Mouse (Mus musculus): ENCODE measurements around the gene Ndc1.
"Not testable (repeated sequence)": the region's sequence is repeated elsewhere in the genome, so short reads cannot be mapped to it uniquely, and the experiment has no call there.

Ndc1 gene

DNA sequence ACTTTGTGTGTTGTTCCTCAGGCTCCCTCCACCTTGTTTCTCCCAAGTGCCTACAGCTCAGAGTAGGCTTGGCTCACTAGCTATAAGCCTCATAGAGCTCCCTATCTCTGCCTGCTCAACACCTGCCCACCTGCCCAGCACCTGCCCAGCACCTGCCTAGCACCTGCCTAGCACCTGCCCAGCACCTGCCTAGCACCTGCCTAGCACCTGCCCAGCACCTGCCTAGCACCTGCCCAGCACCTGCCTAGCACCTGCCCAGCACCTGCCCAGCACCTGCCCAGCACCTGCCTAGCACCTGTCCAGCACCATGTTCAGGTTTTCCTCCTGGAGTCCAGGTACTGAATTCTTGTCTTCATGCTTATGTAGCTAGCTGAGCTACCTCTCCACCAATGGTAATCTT lies 1.2 kb upstream of the Ndc1 start:
- DNase-seq, result not testable (repeated sequence)

DNA sequence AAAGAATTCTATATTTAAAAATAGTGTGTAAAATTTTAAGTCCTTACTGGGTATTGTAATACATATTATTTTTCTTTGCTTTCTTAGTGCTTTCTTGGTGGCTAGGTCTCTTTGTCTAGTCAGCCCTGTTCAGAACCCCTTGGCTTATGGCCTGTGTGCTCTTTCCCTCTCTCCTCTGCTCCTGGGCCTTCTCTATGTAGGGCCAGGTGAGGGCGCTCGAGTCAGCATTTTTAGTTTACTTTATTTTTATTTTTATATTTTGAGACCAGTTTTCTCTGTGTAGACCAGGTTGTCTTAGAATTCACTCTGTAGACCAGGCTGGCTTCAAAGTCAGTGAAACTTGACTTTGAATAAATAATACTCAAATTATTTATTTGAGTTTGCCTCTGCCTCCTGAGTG lies 4.7 kb downstream of the Ndc1 start:
- DNase-seq, result peak in 1 of 2 experiments; percentile 23

DNA sequence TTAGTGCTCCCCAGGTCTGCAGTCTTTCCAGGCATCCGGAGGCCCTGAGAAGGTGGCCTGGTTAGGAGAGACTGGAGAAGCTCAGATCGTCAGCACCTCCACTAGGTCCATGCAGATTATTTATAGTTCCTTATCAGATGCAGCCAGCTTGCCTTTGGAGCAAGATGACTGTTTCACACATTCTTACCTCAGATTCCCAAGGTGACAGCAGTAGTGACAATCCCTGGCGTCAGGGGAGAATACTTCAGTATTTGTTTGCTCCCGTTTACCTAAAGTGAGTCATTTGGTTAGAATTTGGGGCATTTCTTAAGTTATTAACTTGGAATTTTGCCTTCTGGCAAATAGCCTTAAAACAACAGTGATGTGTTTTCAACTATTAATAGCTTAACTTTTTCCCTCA lies 7.1 kb downstream of the Ndc1 start:
- DNase-seq, result no peak

DNA sequence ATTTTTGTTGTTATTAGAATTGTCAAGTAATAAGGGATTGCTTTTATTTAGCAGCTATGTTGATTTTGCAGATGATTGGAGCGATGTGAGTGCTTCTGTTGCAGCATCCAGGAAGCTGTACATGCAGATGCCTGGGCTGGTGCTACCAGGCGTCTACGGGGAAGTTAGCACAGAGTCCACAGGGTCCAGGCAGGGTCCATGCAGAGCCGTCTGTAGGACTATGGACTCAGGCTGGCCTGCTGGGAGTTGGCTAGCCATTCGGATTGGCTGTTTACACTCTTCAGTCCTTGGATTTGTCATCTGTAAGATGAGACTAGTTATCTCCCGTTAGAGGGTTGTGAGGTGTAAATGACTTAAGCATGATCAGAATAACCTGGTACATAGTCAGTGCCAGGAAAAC lies 11.4 kb downstream of the Ndc1 start:
- DNase-seq, result peak; percentile 71 to 75

DNA sequence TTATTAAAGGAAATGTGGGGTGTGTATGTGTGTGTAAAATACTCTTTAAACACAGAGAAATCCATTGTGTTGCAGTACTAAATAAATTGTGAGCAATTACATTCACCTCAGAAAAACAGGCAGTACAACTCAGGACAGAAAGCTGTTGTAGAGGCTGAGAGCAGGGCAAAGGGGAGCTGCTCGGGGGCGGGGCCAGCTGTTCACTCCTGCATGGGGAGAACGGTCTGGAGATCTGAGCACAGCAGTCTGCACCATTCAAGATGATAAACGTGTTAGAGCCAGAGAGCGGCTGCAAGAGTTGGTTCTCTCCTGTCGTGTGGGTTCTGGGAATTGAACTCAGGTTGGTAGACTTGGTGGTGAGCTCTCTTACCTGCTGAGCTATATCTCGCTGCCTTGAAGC lies 13.3 kb downstream of the Ndc1 start:
- DNase-seq, result peak; percentile 48 to 76

DNA sequence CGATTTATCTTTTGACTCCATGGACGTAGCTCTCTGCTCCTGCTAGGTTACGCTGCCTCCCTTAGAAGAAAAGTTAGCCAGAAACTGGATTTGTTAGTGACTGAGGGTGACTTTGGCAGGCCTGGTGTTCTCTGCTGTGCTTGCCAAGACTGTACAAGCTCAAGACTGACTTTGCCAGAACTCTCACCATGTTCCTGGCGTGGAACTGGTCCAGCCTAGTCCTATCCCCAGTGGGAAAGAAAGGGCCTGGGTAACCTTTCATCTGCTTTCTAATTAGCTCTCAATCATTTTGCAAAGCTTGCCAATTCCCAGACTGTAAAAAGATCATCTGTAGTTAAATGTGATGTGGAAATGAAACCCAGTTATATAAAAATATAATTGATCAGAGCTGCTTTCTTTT lies 19.5 kb downstream of the Ndc1 start:
- peak; percentile 56 to 57 for DNase-seq

DNA sequence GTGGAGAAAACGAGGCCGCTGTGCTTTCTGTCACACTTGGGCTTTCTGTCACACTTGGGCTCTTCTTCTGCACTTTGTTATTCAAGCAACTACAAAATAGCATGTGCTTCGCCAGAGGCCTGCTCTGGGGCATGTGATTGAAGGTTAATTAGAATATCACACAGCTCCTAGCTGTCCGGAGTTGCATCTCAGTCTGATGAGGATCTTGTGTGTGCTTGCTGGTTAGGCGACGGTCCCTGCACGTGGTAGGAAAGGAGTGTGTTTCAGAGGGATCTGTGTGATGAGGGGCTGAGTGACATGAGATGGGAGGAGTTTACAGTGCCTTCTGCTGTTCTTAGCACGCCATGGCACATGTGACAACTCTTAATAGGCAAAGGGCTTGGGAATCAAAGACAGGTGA lies 19.9 kb downstream of the Ndc1 start:
- no peak for DNase-seq

DNA sequence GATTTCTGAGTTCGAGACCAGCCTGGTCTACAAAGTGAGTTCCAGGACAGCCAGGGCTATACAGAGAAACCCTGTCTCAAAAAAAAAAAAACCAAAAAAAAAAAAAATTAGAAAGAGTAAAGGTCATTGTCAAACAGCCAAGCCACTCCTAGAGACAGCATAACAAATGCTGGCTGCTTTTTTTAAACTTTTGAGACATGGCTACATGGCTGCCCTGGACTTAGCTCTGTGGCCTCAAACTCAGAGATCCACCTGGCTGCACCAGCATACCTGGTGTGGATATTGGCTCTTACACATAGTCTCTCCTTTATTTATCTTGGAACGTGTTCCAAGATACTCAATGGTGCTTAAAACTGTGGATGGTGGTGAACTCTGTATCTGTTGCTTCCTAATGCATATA lies 20.7 kb downstream of the Ndc1 start:
- DNase-seq, result peak; percentile 50 to 67

DNA sequence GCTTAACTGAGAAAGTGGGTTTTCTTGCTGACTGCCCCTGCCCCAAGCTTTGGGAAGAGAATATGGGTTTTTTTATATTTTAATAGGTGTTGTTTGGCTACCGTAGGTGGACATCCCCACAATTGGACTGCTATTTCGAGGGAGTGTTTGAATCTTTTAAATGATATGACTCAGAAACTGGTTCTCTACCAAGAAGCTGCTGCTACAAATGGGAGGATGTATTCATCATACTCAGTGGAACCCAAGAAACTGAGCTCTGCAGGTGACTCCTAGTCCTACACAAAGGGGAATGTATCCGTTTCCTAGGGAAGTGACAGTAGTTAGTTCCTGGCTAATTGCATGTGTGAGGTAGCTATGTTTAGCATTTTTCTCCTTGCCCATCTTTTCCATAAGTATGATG lies 21.8 kb downstream of the Ndc1 start:
- no peak for DNase-seq

DNA sequence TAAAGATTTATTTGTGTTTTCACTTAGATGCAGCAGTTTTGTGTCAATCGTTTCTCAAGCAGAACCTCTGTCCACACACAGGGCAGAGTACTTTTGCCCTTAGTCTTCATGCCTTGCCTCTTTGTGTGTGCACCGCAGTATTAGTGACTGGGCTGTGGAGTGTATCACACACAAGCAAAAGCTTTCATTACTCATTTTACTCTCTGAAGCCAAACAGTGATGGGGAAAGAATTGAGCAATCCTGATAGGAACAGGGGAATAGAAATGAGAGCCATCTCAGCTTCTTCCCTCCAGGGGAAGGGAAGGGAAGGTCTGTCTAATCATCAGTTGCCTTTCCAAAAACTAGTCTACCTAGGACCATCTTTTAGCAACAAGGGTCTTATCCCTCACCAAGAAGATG lies 26.2 kb downstream of the Ndc1 start:
- no peak for DNase-seq

DNA sequence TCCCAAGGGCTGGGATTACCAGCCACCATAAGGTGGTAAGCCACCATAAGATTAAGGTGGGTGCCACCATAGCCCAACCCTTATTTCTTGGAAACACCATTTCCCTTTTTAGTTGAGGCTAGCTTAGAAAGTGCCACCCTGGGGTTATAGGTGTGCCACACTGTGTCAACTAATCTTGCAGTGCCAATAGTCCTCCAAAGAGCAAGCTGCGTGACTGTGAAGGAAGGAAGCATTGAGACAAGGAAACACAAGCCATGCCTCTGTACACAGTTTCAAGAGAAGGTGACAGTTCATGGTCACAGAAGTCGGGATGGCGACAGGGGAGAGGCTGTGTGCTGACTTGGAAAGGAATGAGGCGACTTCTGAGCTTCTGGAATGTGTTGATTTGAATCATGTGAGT lies 52.6 kb downstream of the Ndc1 start:
- DNase-seq, result no peak

DNA sequence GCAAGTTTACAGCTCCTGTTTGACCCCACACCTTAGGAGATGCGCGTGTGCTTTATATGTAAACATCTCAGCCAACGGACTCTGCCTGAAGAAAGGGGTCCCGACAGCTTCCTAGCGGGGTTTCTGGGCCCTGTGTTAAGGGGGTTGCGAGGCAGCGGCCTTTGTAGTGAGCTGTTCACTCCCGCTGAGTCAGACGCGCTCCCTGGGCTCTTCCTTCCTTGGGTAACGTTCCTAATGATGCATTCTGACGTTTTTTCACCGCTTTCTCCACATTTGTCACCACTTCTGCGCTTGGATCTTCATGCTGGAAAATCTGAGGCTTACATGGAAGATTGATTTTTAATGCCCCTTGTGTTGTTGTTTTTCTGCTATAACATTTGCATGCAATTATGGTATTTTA lies 54.1 kb downstream of the Ndc1 start:
- DNase-seq, result no peak

DNA sequence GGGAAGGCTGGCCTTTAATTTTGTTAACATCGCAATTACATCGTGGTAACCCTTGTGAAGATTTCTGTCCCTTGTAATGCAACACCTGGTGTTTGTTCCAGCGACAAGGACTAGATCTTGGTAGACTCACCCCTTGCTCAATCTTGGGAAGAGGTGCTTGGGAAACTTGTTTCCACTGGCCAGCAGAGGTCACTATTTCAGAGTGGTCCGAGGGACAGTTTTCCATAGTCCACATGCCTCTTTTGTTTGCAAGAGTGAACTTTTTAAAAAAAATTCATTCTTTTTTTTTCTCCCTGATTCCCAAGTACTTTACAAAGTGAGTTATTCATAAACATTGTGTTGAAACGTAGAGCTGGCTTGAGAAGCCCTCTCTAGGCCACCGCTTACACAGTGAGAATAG lies 54.6 kb downstream of the Ndc1 start:
- peak; percentile 62 to 70 for DNase-seq

DNA sequence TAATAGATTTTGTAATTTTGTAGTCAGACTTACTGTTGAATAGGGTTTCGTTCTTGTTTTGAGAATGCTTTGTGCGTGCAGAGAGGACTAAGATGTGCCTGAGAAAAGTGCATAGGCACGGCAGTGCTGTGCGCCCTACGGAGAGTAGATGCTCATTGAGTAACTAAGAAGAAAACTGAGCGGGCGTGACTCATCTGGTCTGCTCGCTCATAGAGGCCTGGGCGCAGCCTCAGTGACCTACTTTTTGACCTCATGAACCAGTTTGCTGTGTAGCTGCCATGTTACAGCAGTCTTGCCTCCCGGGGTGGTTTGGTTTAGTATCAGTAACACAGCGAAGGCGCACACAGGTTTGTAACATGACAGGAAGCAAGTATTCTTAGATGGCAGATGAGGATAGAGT lies 58.0 kb downstream of the Ndc1 start:
- DNase-seq, result no peak

DNA sequence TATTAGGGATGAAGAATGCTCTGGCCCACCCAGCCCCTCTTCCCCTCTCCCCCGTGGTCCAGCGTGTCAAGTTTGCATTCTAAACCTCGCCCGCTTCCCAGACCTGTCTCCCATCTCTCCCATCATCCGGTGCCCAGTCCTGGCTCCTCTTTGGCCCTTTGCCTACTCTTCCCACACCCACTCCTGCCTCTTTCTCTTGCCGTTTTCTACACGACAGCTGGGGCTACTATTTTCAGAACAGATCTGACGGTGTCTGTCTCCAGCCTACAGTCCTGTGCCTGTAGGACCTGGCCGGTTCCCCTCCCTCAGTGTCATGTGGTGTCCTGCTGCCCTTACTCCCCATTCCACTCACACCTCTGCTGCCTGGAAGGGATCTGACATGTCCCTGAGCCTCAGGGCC lies 59.0 kb downstream of the Ndc1 start:
- DNase-seq, result no peak

DNA sequence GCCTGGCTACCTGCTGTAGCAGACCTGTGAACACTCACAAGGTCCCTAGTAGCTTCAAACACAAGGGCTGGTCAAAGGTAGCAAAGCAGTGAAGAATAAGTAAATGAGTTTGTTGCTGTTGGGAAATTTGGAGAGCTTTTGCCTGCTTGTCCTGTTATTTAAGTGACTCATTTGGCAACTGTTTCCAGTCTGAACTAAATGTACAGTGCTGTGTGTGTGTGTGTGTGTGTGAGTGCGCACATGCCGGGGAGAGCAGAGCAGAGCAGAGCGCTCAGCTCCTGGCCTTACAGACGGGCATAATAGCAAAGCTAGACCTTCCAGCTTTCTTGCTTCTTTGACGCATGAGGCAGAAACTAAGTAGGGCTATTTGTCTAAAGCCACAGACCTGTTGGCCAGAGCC lies 65.1 kb downstream of the Ndc1 start:
- peak in 1 of 2 experiments; percentile 26 for DNase-seq

DNA sequence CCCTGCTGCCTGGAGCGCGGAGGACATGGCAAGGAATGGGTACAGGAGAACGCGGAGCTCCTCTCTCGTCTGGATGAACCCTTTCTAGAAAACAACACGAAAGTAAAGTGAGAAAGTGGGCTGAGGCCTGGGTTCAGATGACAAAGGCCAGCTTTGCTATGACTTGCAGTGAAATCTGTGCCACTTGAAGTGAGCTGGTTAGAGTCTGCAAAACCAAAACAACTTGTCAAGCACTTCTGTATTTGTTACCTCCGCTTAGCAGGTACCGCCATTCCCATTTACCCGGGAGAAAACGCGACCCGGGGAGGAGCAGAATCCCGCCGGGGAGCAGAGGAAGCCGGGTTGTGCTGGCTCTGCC lies 66.4 kb downstream of the Ndc1 start:
- peak in 1 of 2 experiments; percentile 17 for DNase-seq

DNA sequence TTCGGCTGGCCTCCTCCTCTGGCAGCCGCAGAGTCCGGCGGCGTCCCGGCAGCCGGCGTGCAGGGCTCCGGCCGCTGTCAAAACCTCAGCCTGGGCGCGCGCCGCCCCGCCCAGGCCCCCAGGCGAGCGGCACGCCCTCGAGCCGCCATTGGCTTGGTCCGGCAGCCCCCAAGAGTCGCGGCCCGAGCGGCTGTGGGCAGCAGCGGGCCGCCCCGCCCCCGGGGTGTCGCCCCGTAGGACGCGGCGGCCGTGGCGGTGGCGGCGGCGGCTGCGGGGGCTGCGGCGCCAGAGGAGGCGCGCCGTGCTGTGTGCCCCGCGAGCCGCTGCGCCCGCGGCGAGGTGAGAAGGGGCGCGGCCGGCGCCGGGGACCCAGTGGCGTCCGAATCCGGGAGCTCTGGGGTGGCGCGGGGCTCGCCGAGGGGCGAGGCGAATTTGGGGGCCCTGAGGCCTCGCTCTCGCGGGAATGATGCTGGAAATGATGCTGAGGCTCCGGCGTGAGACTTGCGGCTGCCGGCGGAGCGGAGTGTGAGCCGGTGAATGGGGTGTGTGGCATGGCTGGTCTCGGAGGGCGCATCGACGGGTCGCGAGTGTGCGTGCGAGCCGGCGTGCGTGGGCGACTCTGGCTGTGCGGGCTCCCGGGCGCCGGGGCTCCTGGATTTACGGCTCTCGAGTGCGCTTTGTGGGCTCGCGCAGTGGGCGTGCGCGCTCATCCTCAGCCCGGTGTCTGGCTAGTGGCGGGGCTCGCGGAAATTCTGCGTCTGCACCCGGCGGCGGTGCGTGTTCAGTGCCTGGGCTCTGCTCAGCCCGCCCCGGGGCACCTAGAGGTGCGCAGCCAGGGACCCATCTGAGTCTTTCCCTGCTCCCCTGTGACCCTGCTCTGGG lies 67.0 kb downstream of the Ndc1 start, which contains the start of gene Glis1:
TSS of gene Glis1 (plus strand) at position 236 of the 882 bp plus-strand sequence.
- peak; percentile 86 to 90 for DNase-seq

DNA sequence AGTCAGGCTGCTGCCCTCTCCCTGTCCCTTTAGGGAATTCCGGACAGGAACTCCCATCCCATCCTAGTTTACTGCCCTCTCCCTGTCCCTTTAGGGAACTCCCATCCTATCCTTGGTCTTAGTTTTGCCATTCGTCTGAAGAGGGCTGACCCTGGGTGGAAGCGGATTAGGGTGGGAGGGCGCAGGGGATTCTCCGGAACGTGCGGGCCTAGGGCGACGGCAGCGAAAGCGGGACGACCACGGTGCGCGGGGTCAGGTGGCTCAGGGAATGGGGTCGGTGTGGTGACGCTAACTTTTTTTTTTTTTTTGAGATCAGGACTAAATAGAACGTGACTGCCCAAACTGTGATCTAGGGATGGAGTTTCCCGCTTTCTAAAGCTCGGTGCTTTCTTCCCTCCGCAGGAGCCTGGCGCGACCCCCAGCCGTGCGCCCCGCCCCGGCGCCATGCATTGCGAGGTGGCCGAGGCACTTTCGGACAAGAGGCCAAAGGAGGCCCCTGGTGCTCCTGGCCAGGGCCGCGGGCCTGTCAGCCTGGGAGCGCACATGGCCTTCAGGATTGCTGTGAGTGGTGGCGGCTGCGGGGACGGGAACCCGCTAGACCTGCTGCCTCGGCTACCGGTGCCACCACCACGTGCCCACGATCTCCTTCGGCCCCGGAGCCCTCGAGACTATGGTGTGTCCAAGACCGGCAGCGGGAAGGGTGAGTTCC lies 67.8 kb downstream of the Ndc1 start:
- peak; percentile 21 to 50 for DNase-seq

DNA sequence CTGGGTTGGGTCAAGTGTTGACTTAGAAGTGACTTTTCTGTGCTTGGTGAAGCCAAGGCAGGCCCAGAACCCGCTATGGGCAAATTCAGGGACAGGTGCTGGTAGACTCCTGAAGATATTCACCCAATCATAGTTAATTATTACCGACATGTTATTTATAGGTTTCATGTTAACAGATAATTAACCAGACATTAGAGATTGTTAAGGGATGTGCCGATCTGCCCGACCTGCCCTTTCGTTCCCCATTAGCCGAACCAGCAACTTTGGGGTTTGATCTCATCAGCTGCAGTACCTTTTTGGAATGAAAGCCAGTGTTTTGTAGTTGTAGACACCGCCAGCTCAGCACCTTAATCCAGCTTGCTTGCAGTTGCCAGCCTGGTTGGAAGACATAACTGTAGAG lies 68.9 kb downstream of the Ndc1 start:
- peak; percentile 73 to 77 for DNase-seq

DNA sequence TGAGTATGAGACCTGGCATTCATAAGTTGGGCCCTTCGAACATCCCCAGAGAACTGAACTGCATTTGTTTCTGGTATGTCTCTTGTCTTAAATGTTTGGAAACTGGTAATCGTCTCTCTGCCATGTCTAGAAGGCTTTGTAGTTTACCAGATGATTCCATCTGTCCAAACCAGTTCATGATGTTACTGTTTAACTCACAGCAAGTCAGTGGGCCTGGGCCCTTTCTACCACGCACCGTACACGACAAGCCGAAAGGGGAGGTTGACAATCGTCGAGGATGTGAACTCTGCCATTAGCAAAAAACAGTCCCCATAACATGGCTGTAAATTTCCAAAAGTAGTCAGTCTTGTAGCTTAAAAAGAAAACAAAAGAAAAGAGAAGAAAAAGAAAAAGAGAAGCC lies 71.2 kb downstream of the Ndc1 start:
- DNase-seq, result peak; percentile 30 to 42

DNA sequence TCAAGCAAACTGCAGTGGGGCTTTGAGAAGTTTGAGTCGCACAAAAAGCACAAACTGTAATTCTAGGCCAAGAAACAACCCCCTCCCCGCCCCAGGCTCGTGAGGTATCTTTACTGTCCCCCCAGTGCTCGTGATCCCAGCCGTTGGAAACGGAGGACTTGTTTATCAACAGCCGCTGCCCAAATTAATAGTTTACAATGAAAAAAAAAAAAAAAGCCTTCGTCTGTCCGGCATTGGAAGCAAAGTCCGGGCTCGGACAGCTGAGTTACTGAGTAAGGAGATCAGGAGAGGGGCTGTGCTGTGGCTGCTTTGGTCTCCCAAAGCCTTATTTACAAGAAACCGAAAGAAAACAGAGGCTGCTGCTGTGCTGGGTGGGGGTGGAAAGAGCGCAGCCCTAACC lies 72.7 kb downstream of the Ndc1 start:
- peak; percentile 69 to 76 for DNase-seq

DNA sequence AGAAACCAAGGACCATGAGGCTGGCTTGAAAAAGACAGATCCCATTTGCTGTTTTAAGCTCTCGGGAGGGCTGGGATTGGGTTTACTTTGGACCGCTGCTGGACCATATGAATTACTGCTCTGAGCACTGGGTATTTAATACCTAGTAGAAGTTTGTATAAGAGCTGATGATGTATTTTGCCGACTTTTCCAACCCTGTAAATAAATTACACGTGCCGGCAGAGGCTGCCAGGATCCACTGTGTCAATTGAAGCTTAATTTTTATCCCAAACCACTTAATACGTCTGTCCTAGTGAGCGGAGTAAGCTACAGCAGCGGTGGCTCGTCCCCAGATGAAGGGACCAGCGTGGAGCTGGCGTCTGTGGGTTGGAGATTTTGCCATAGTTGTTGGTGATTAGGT lies 74.7 kb downstream of the Ndc1 start:
- DNase-seq, result peak; percentile 65 to 74

DNA sequence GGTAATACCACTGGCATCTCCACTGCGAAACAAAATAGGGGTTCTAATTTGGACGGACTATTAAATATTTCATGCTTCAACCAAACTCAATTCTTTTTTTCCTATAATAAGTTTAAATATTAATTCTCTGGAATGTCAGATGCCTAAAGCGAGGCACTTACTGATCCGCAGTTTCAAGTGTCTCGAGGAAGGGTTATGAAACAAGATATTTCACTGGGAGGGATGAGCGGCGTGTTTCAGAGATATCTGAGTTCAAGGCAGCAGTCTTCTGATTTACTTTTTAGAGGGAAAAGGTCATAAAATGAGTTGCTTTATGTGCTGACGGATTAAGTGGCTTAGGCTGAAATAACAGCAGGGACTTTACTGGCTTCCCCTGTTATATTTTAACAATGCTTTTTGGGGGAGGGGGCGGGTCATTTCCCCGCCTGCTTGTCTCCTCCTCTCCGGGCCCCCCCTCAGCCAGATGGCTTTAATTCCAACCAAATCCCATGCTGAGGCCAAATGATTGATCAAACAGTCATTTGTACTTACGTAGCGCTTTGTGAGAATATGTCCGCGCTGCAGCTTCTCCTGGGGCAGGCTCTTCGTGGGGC lies 75.4 kb downstream of the Ndc1 start:
- DNase-seq, result peak in 1 of 2 experiments; percentile 50
